Mouse (Mus musculus): ENCODE measurements around the gene Dynlt1f.
"Not testable (repeated sequence)": the region's sequence is repeated elsewhere in the genome, so short reads cannot be mapped to it uniquely, and the experiment has no call there.

Gene Dynlt1f

DNA sequence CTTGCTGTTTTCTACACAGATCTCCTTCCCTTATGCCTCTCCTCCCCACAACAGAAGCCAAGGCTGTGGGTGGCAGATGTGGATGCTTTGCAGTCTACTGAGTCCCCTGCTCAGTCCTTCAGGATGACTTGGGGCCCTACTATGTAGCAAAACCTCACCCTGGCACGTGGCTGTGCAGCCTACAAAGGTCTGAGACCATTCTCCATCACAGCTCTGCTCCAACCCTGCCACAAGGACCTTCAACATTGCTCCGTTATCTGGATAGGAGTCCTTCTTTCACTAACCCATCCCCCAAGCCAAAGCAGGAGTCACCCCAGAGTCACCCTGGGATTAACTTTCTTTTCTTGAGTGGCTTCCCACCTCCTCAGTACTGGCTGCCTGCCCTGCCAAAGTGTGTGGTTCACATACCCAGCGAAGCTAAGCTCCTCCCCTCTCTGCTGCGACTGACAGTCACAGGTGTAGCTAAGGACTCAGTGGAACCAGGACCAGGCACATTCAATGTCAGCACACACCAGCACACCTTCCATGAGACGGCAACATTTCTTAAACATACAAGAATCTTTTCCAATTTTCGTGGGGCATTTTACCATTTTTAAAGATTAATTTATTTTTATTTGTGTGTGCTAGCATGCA is 30.7 kb downstream of the Dynlt1f start:
- not testable (repeated sequence) for DNase-seq (ENCODE audit: low read depth)

DNA sequence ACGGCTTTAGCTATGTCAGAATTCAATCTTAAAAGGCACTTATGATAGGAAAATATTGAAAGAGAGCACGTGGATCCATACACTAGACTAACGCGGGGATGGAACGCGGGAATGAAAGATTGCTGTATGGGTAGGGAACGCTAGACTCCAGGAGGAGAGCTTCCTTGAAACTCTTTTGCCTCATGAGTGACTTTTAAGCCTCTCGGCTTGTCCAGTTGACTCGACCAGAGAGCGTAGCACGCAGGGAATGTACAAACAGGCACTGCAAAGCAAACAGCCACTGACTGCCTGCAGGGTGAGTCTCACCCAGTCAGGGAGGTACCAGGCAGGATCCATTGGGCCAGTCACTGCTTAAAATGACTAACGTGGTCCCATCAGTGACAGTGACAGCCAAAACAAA is 33.7 kb downstream of the Dynlt1f start:
- not testable (repeated sequence) for DNase-seq (ENCODE audit: low read depth)

GRCm38 (mm10) chr17:6620730-6621451 is 34.8 kb downstream of the Dynlt1f start:
- not testable (repeated sequence) for DNase-seq (ENCODE audit: low read depth)

GRCm38 (mm10) chr17:6620035-6620434 is 35.7 kb downstream of the Dynlt1f start:
- not testable (repeated sequence) for DNase-seq (ENCODE audit: low read depth)

GRCm38 (mm10) chr17:6619271-6619670 is 36.4 kb downstream of the Dynlt1f start:
- not testable (repeated sequence) for DNase-seq (ENCODE audit: low read depth)

- DNase-seq (ENCODE audit: low read depth): not testable (repeated sequence)
Measured at GRCm38 (mm10) chr17:6617689-6618400, 37.9 kb downstream of the Dynlt1f start.

- not testable (repeated sequence) for DNase-seq (ENCODE audit: low read depth)
Measured at GRCm38 (mm10) chr17:6616731-6617130, 39.0 kb downstream of the Dynlt1f start.

DNA sequence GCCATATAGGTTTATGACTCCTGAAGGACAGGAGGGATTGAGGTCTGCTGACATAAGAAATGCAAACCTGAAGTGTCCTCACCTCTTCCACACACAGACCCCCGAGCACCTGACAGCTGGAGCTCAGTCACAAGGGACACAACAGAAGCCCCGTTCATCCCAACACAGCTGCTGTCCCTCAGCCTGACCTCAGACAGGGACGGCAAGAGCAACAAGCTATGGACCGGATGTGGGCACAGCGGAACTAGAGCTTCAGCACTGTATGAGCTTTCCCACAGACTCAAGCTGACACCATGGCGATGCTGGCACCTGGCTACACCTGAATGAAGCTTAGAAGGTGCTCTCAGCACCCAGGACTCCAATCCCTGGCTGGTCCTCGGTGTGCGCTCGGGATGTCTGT is 41.4 kb downstream of the Dynlt1f start:
- not testable (repeated sequence) for DNase-seq (ENCODE audit: low read depth)

DNA sequence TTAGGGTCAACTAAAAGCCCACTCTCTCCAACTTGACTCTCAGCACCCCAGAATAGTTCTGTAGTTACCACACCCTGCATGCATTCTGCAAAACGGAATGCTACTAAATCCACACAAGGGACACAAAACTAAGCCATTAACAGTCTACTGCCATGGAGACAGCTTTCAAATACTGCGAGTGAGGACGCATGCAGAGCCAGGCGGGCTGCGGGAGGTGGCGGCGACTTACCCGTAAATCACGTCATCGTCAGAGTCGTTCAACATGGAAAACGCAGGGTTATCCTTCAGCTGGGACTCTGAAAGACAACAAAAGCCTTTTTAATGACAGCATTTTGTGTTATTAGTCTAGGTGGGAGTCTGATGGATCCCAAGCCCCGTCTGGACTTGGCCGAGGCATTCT is 42.2 kb downstream of the Dynlt1f start:
- DNase-seq (ENCODE audit: low read depth): not testable (repeated sequence)

DNA sequence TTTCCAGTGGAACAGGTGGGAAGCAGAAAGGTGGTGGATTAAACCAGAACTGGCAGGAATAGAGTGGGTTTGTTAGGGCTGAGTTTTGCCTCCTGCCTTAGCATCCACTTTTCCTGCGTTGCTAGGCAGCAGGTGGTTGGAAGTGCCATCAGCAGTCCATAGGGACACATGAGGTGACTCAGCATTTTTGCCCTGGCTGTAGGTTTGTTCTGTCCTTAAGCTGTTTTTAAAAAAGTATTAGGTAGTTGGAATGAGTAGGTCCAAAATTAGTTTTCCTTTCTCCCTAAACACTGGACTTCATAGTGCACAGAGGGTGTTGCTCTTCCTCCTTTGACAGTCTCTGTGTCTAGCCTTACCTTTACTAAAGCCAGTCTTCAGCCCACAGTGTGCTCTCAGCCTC is 50.4 kb downstream of the Dynlt1f start:
- not testable (repeated sequence) for DNase-seq (ENCODE audit: low read depth)

GRCm38 (mm10) chr17:6602205-6602604 is 53.5 kb downstream of the Dynlt1f start:
- DNase-seq (ENCODE audit: low read depth): not testable (repeated sequence)

- DNase-seq (ENCODE audit: low read depth): peak; percentile 67
Measured at GRCm38 (mm10) chr17:6601204-6601911, 54.3 kb downstream of the Dynlt1f start, which contains the start of gene Dynlt1c. Gene Dynlt1c (plus strand): TSS chr17:6601671.

- not testable (repeated sequence) for DNase-seq (ENCODE audit: low read depth)
Measured at GRCm38 (mm10) chr17:6600216-6600911, 55.3 kb downstream of the Dynlt1f start.

GRCm38 (mm10) chr17:6598356-6598755 is 57.3 kb downstream of the Dynlt1f start:
- not testable (repeated sequence) for DNase-seq (ENCODE audit: low read depth)
